Mouse (Mus musculus): ENCODE data around the gene Sap30bp.

DNA sequence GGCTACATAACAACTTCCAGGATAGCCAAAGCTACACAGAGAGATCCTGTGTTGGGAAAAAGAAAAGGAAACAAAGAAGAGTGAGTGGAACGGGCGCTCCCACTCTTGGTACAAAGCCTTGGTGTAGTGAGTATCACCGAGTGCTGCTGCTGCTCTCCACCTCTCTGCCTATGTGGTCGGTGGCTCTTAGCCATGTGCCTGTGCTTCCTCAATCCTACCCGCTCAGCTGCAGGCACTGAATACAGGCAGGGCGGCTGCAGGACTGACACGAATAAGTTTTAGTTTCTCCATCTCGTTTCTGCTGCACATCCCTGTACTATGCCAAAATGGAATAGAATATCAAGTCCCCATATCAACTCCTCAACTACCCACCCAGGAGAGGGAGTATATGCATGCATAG is 4.1 kb upstream of the Sap30bp start:
- TF ChIP-seq CTCF (IDR thresholded peaks at IDR 0.05; ENCODE audit: insufficient read depth, low read depth, low read length) (no peak), POLR2A (IDR thresholded peaks at IDR 0.05; ENCODE audit: insufficient read depth, low read depth, low read length) (no peak)

Measured in olfactory bulb, adult 2 months (tissue).